Mouse (Mus musculus) heart, postnatal 14 days (tissue): ENCODE results near the gene Mypn. TPM values are rescaled to one million over a fixed set of nuclear protein-coding genes. Genes with fewer than 3 reads are reported as not detected.

Source experiments
- DNase-seq, 2 experiments: peaks; one replicate each; pipeline ENCODE4 v3.0.0; 2021 to 2022
- intact Hi-C: fragments of 180-260 bp; cut with DNase I; formaldehyde crosslinking; loops from one replicate; pipeline ENCODE4 v1.15.1; 2025
- total RNA-seq, 2 experiments: library from RNA; stranded (reverse); gene quantifications; 2 replicates each; pipeline ENCODE4 v1.2.3; 2021

Mypn gene
- total RNA-seq, 2 experiments from 2014 or later, result 82.5 to 90.9 TPM

GRCm38 (mm10) chr10:63158191-63158590, 45.6 kb downstream of the Mypn start:
- intact Hi-C loops, result loop anchor here (5.0 to 10.0 kb wide), 2 partner anchors 44 to 117 kb away; partner anchors contain the start of gene Mypn
- DNase-seq, result peak; percentile 28 to 29

- no peak for DNase-seq
- intact Hi-C loops, result loop anchor here (5.0 to 10.0 kb wide), 2 partner anchors 45 to 117 kb away; partner anchors contain the start of gene Mypn
These were observed 46.3 kb downstream of the Mypn start for GRCm38 (mm10) chr10:63157491-63157890.

DNA sequence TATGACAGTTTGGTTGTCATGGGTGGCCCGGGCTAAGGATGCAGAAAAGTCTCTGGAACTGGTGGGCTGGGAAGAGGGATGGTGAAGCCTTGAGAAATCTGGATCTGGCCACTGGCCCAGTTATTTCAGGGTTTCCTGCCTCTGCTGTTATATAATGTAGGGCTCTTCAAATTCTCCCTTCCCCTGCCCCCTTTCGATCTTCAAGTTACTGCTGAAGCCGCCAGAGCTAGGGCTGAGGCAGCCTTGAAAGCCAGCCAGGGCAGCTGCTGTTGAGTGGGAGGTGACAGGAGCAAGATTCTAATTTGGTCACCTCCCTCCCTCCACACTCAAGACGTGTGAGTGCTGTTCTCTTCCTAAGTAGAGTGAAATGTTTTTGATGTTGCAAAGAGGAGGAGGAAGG, 46.8 kb downstream of the Mypn start:
- peak; percentile 64 to 69 for DNase-seq
- intact Hi-C loops, result loop anchor here (5.0 to 10.0 kb wide), 2 partner anchors 45 to 118 kb away; partner anchors contain the start of gene Mypn

DNA sequence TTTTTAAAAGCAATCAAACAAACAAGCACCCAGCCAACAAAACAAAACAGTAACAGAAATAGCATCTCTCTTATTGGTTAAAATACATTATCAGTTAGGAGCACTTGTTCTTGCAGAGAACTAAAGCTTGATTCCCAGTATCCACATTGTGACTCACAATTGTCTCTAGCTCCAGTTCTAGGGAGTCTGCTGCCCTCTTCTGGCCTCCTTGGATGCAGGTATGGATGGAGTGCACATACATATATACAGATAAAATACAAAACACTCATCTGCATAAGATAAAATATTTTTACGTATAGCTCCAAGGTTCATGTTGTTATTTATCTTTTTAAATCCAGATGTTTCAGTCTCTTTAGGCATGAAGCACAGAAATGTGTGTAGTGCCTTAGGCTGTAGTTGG, 47.4 kb downstream of the Mypn start:
- intact Hi-C loops, result loop anchor here (5.0 to 10.0 kb wide), 2 partner anchors 46 to 118 kb away; partner anchors contain the start of gene Mypn

DNA sequence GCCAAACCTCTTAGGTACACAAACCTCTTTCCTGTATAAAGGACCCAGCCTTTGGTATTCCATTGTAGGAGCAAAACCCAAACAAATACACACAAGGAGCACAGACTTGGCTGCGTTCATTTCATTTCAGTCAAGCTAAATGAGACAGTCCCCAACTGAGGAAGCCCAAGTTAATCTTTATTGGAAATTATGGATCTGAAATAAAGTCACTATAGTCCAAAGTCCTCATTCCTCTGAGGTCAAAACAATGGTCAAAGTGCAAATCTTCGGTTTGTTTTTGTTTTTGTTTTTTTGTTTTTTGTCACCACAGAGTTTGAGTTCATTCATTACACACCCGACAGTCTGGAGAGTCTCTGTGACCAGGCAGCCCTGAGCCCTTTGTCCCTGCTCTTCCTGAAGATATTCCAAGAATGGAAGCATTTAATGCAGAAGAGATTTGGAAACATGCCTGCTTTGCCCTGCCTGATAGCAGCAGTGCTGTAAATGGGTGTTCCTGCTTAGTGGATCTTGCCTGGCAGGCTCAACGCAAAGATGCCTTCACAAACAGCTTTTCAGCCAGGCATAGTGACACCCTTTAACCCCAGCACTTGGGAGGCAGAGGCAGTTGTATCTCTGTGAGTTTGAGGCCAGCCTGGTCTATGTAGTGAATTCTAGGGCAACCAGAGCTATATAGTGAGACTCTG, 47.9 kb downstream of the Mypn start:
- intact Hi-C loops, result loop anchor here (5.0 to 10.0 kb wide), 2 partner anchors 46 to 119 kb away; partner anchors contain the start of gene Mypn
- DNase-seq, result no peak

More for the DNA sequence above, 47.4 kb downstream of the Mypn start:
- no peak for DNase-seq

DNA sequence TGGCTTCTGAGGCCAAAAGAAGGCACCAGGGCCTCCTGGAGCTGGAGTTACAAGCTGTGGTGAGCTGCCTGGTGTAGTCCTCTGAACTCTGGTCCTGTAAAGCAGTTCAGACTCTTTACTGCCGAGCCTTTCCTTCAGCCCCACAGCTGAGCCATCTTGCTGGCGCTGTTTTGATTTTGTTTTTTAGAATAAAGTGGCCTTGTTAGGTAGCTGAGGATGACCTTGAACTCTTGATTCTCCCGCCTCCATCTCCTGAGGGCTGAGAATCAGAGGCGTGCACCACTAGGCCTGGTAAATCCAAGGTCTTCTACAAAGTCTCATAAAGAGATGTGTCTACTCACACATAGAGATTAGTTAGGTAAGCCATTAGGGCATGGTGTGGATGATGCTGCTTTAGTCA, 49.0 kb downstream of the Mypn start:
- no peak for DNase-seq
- intact Hi-C loops, result loop anchor here (5.0 to 10.0 kb wide), 2 partner anchors 48 to 120 kb away; partner anchors contain the start of gene Mypn

- intact Hi-C loops, result loop anchor here (10.0 kb wide), 1 partner anchor 121 kb away; no protein-coding TSS in a partner anchor
- no peak for DNase-seq
These were observed 49.5 kb downstream of the Mypn start for GRCm38 (mm10) chr10:63154226-63154625.

GRCm38 (mm10) chr10:63153563-63153962, 50.2 kb downstream of the Mypn start:
- DNase-seq, result peak; percentile 78 to 84

DNA sequence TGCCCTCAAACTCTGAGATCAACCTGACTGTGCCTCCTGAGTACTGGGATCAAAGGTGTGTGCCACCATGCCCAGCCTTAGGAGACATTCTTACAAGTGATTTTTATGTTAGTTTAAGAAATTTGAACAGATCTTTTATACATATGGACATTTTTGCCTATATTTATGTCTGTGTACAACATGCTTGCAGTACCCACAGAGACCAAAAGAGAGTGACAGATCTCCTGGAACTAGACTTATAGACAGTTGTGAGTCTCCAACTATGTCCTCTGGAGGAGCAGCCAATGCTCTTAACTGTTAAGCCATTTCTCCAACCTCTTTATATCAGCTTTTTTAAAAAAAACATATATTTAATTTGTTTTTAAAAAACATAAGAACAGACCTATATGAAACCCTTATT, 51.4 kb downstream of the Mypn start:
- intact Hi-C loops, result loop anchor here (1.0 to 10.0 kb wide), 3 partner anchors 122 to 225 kb away; no protein-coding TSS in a partner anchor
- DNase-seq, result no peak

More at GRCm38 (mm10) chr10:63153563-63153962, 50.2 kb downstream of the Mypn start:
- intact Hi-C loops, result loop anchor here (2.0 to 10.0 kb wide), 2 partner anchors 121 to 155 kb away; no protein-coding TSS in a partner anchor

GRCm38 (mm10) chr10:63142660-63143059, 61.1 kb downstream of the Mypn start:
- intact Hi-C loops, result no loop called here

GRCm38 (mm10) chr10:63136436-63136835, 67.3 kb downstream of the Mypn start:
- intact Hi-C loops, result no loop called here
- no peak for DNase-seq

More at GRCm38 (mm10) chr10:63142660-63143059, 61.1 kb downstream of the Mypn start:
- no peak for DNase-seq

GRCm38 (mm10) chr10:63135680-63136079, 68.1 kb downstream of the Mypn start:
- DNase-seq, result no peak
- intact Hi-C loops, result no loop called here

DNA sequence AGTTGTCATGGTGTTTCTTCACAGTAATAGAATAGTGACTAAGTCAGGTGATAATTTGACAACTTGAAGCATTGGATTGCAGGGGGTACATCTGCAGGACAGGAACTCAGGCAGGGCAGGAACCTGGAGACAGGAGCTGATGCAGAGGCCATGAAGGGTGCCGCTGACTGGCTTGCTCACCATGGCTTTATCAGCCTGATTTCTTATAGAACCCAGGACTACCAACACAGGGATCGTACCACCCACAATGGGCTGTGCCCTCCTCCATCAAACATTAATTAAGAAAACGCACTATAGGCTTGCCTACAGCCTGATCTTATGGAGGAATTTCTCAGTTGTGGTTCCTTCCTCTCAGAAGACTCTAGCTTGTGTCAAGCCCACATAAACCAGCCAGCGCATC, 70.4 kb downstream of the Mypn start:
- DNase-seq, result no peak
- intact Hi-C loops, result no loop called here

DNA sequence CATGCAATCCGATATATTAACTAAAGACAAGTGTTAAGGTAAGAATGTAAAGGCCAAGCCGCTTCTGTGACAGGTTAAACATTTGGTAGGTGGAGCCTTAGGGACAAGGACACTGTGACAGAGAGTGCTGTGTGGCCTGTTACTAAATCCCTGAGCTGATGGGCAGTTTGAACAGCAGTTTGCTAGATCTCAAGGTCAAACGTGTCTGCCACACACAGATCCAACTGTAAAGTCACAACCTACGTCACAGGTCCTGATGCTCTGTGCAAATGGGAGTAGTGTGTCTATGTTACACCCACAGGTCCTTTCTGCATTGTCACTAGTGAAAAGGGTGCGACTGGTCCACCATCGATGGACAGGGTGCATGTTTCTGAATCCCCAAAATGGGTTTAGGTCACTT, 71.4 kb downstream of the Mypn start:
- intact Hi-C loops, result no loop called here
- no peak for DNase-seq

GRCm38 (mm10) chr10:63130500-63130899, 73.3 kb downstream of the Mypn start:
- no peak for DNase-seq
- intact Hi-C loops, result no loop called here

DNA sequence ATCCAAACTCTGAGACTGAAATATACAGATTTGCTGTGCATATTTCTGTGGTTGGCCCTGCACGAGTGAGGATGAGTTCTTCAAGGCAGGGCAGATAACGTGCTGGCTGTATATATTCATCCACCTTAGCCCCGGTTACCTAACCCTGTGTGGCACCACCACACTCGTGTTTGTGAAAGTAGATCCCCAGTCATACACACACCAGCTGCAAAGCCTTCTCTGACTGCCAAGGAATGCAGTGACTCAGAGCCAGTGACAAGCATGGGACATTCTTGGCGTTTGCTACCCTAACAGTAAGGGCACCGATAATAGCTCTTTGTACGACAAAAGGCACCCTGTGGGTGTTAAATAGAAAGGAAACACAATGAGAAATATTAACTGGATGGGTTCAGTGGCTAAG, 75.5 kb downstream of the Mypn start:
- DNase-seq, result peak; percentile 20 to 44
- intact Hi-C loops, result no loop called here

DNA sequence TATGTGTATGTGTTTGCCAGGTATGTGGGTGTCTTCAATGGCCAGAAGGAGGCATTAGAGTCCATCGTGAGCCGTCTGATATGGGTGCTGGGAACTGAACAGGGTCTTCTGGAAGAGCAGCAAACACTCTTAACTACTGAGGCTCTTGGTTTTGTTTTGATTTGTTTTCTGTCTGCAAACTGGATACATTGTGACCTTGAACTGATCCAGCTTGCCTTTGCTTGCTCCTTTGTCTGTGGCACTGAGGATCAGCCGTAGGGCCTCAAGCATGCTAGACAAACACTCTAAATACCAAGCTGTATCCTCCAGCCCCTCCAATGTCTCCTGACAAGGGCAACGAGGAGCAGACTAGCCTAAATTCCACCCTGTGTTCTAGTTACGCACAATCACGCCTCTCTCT, 76.6 kb downstream of the Mypn start:
- intact Hi-C loops, result no loop called here
- DNase-seq, result no peak

GRCm38 (mm10) chr10:63126116-63126515, 77.6 kb downstream of the Mypn start:
- intact Hi-C loops, result no loop called here
- DNase-seq, result no peak

- intact Hi-C loops, result no loop called here
- no peak for DNase-seq
These were observed 78.4 kb downstream of the Mypn start for GRCm38 (mm10) chr10:63125343-63125742.

DNA sequence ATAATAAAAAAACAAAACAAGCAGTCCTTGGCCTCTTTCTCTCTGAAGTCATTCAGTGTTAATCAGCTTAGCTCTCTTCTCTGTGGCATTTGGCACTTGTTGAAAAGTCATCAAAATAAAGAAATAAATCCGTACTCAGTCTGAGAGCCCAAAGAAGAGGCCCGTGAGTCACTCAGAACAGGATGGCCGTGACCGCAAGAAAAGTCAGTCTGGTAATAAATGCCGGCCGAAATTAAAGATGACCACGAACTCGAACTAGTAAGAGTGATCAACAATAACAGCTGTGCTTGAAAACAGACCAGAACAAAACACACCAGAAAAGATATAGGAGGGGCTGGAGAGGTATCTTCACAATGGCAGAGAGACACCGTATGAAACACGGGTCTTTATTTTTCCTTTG, 79.7 kb downstream of the Mypn start:
- intact Hi-C loops, result no loop called here
- DNase-seq, result no peak

DNA sequence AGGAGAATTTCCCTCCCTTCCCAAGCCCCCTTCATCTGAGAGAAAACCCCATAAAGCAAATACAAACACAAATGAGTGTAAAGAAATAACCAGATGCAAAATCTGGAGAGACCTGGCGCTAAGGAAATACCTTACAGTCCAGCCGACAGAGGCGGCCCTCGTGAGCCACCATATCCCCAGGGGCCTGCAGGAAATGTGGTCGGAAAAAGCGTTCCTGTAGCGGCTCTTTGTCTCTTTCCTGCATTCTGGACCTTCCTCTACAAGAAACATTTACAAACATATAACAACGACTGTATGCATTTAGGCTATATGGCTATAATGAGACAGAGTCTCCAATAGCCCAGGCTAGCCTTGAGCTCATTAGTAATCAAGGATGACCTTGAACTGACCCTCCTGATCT, 80.6 kb downstream of the Mypn start:
- no peak for DNase-seq
- intact Hi-C loops, result no loop called here

- intact Hi-C loops, result no loop called here
- DNase-seq, result peak in 1 of 2 experiments; percentile 14
These were observed 81.2 kb downstream of the Mypn start for GRCm38 (mm10) chr10:63122516-63122915.
